ENCODE assay signal across 8 mouse cellular contexts in genomic region chr10:128748252-128748864, GRCm38 (mm10). TPM values are rescaled to one million over a fixed set of nuclear protein-coding genes. Genes with fewer than 3 reads are reported as not detected.
A peak's percentile ranks its signal among the peaks of the same experiment; 100 is the strongest.
DNase-seq lines count a peak whose midpoint lies in the region; ATAC-seq and TF ChIP-seq lines count a peak whose summit lies in the region.

No protein-coding gene starts in this region.

- TF ChIP-seq CTCF in lung, postnatal 0 days (IDR thresholded peaks at IDR 0.05): peak; percentile 57

- H3K27ac ChIP-seq in hindbrain, embryonic 11.5 days (ENCODE audit: low read depth, low read length): peak overlapping the region; percentile 96
- peak overlapping the region; percentile 99 for H3K27ac ChIP-seq in lung, postnatal 0 days (ENCODE audit: low read length)

- peak; percentile 96 for DNase-seq in NIH3T3 (ENCODE audit: low read depth)
- peak; percentile 74 for DNase-seq in cerebellum, adult 8-10 months
- peak; percentile 93 for DNase-seq in forelimb bud, embryonic 11.5 days (ENCODE audit: low read depth, low spot score)
- DNase-seq in hindbrain, embryonic 11.5 days (ENCODE audit: low spot score): peak; percentile 94
- peak; percentile 76 to 80 for DNase-seq in layer of hippocampus, postnatal 10 days (ENCODE audit: low spot score in 2 of 2)
- peak; percentile 94 for DNase-seq in lung, postnatal 0 days (ENCODE audit: low spot score)
- DNase-seq in retina, adult 2 months (ENCODE audit: low read depth, low spot score): peak; percentile 83
- peak; percentile 85 for DNase-seq in thymus, postnatal 25 days

- H3K9me3 ChIP-seq in hindbrain, embryonic 11.5 days (ENCODE audit: control insufficient read depth, low read length): no peaks in the 10 kb centered on the region
- H3K9me3 ChIP-seq in lung, postnatal 0 days (ENCODE audit: low read length): no peaks in the 10 kb centered on the region

- H3K9ac ChIP-seq in hindbrain, embryonic 11.5 days (ENCODE audit: low read depth, low read length): peak overlapping the region; percentile 68
- H3K9ac ChIP-seq in lung, postnatal 0 days (replicated peaks; ENCODE audit: low read depth): peak overlapping the region; percentile 74

- peak; percentile 52; the same call in 1 of the 2 replicates for TF ChIP-seq EP300 in lung, postnatal 0 days (IDR thresholded peaks at IDR 0.05)

- WGBS in hindbrain, embryonic 11.5 days: under 1% methylated on average over 37 of the region's 37 CpGs
- 1% methylated on average over 37 of the region's 37 CpGs for WGBS in lung, postnatal 0 days

- 0 out of 2 replicates have a peak, but pooled peaks cover 6% of the 10 kb centered on the region for H3K4me1 ChIP-seq in hindbrain, embryonic 11.5 days (replicated peaks; ENCODE audit: control insufficient read depth, insufficient read depth, low read length)
- peaks cover 13% of the 10 kb centered on the region; the same call in 1 of the 2 replicates for H3K4me1 ChIP-seq in lung, postnatal 0 days (ENCODE audit: insufficient read depth, low read depth, low read length)

- peak overlapping the region; percentile 81 for H3K4me2 ChIP-seq in hindbrain, embryonic 11.5 days (replicated peaks; ENCODE audit: low read depth, low read length)
- H3K4me2 ChIP-seq in lung, postnatal 0 days (replicated peaks; ENCODE audit: low read depth, low read length): peak overlapping the region; percentile 92

- peak overlapping the region; percentile 76 for H3K4me3 ChIP-seq in hindbrain, embryonic 11.5 days (ENCODE audit: low read depth, low read length)
- peak overlapping the region; percentile 83 for H3K4me3 ChIP-seq in lung, postnatal 0 days (ENCODE audit: low read depth, low read length)

- no peaks in the 10 kb centered on the region for H3K36me3 ChIP-seq in hindbrain, embryonic 11.5 days (ENCODE audit: control insufficient read depth, insufficient read depth, low read length)
- H3K36me3 ChIP-seq in lung, postnatal 0 days (ENCODE audit: insufficient read depth, low read length): no peaks in the 10 kb centered on the region

- H3K27me3 ChIP-seq in hindbrain, embryonic 11.5 days (ENCODE audit: control insufficient read depth, insufficient read depth, low read length): peaks cover 15% of the 10 kb centered on the region
- H3K27me3 ChIP-seq in lung, postnatal 0 days (replicated peaks; ENCODE audit: insufficient read depth, low read length): no peaks in the 10 kb centered on the region

- peak; percentile 94 for ATAC-seq in hindbrain, embryonic 11.5 days (ENCODE audit: low FRiP score)
- peak; percentile 68 for ATAC-seq in lung, postnatal 0 days

RNA-seq across cellular contexts. Expression of gene Pym1, which starts 0.7 kb away (rescaled TPM):
- polyA plus RNA-seq in hindbrain, embryonic 11.5 days (2014; fragmentation: Nextera tagmentation; extraction: Ambion mirVana): 44.5 and 48.3 TPM in 2 replicates
- total RNA-seq in layer of hippocampus, postnatal 10 days (2021): 10 to 100 TPM; 34.9 to 35.1 TPM
- polyA plus RNA-seq in lung, postnatal 0 days (2015; fragmentation: Nextera tagmentation; extraction: Ambion mirVana): 23.4 and 24.9 TPM in 2 replicates

RNA-seq across cellular contexts. Expression of gene Dgka, which starts 3.7 kb away (rescaled TPM):
- polyA plus RNA-seq in hindbrain, embryonic 11.5 days (2014; fragmentation: Nextera tagmentation; extraction: Ambion mirVana): 5.0 and 6.2 TPM in 2 replicates
- total RNA-seq in layer of hippocampus, postnatal 10 days (2021): 1 to 10 TPM; 8.0 to 8.2 TPM
- 16.8 and 17.9 TPM in 2 replicates for polyA plus RNA-seq in lung, postnatal 0 days (2015; fragmentation: Nextera tagmentation; extraction: Ambion mirVana)

RNA-seq across cellular contexts. Expression of gene Mmp19, which starts 42.4 kb away (rescaled TPM):
- 0.27 and 0.49 TPM in 2 replicates for polyA plus RNA-seq in hindbrain, embryonic 11.5 days (2014; fragmentation: Nextera tagmentation; extraction: Ambion mirVana)
- total RNA-seq in layer of hippocampus, postnatal 10 days (2021): under 1 TPM; 0.53 to 0.89 TPM
- 8.2 and 9.8 TPM in 2 replicates for polyA plus RNA-seq in lung, postnatal 0 days (2015; fragmentation: Nextera tagmentation; extraction: Ambion mirVana)

RNA-seq across cellular contexts. Expression of gene Cdk2, which starts 43.5 kb away (rescaled TPM):
- 75.2 and 86.5 TPM in 2 replicates for polyA plus RNA-seq in hindbrain, embryonic 11.5 days (2014; fragmentation: Nextera tagmentation; extraction: Ambion mirVana)
- total RNA-seq in layer of hippocampus, postnatal 10 days (2021): 1 to 10 TPM; 7.9 to 9.6 TPM
- 33.9 and 34.7 TPM in 2 replicates for polyA plus RNA-seq in lung, postnatal 0 days (2015; fragmentation: Nextera tagmentation; extraction: Ambion mirVana)

RNA-seq across cellular contexts. Expression of gene Pmel, which starts 44.4 kb away (rescaled TPM):
- 4.5 and 5.8 TPM in 2 replicates for polyA plus RNA-seq in hindbrain, embryonic 11.5 days (2014; fragmentation: Nextera tagmentation; extraction: Ambion mirVana)
- 1 to 10 TPM in 1 of 2 experiments, under 1 TPM in 1; 0.91 to 1.1 TPM for total RNA-seq in layer of hippocampus, postnatal 10 days (2021)
- 1.0 and 1.4 TPM in 2 replicates for polyA plus RNA-seq in lung, postnatal 0 days (2015; fragmentation: Nextera tagmentation; extraction: Ambion mirVana)

Comparison
In these comparisons a context has a peak if more than half of its experiments do, and no peak if none do; other contexts are left out.
1. Peak in every context shown above with its lines: DNase-seq, ATAC-seq, H3K4me3 ChIP-seq and H3K27ac ChIP-seq.